Mouse (Mus musculus): ENCODE data around the gene Jakmip3. TPM values are rescaled to one million over a fixed set of nuclear protein-coding genes. Genes with fewer than 3 reads are reported as not detected.

The Jakmip3 gene
- total and polyA plus RNA-seq, 3 experiments: not detected

DNA sequence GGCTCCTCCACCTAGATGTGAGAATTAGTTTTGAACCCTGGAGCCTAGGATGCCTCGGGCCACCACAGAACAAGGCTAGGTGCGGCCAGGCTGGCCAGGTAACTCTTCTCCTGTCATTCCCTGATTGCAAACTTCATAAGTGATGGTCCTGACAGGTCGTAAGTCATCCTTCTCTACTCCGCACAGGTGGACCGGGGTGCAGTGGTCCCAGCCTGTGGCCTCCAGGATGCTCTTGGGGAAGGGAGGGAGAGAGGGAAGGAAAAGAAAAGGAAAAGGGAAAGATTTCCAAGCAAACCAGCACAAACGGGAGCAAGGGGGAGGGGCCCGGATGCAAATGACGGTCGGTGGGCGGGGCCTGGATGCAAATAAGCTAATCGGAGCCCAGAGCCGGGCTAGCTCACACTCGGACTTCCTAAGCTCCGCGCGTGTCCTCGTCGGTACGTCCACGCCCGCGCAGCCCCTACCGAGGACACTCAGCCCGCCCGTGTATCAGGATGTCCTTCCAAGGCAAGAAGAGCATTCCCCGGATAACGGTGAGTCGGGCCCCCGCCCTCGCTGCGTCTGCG lies 145.2 kb downstream of the Jakmip3 start, which contains the start of gene Dpysl4:
Dpysl4 (plus strand) TSS at position 373 of the 566 bp plus-strand sequence.
- H3K79me2 ChIP-seq (replicated peaks; ENCODE audit: control insufficient read depth, extremely low read depth, insufficient read depth, poor library complexity, severe bottlenecking): no peaks in the 10 kb centered on the region
- dilution Hi-C loops (cut with MboI; ENCODE audit: extremely low pct_ligation_motif_present, extremely low pct_unique_long_range_greater_than_20kb, low sequenced_read_pairs): no loop called here
- no peak for DNase-seq (ENCODE audit: extremely low read depth)
- in situ Hi-C loops (cut with MboI; ENCODE audit: low pct_ligation_motif_present, low pct_unique_long_range_greater_than_20kb, low sequenced_read_pairs): no loop called here
- no peak within 1 kb of the TSS for H3K9ac ChIP-seq (ENCODE audit: insufficient read depth, low read depth)
- no peak for TF ChIP-seq GABPA (IDR thresholded peaks at IDR 0.05; ENCODE audit: insufficient replicate concordance, low read depth, low read length)
- no peak for TF ChIP-seq UBTF (IDR thresholded peaks at IDR 0.05; ENCODE audit: low read depth, low read length)
- TF ChIP-seq USF1 (IDR thresholded peaks at IDR 0.05; ENCODE audit: low read depth, low read length): no peak
- TF ChIP-seq IRF4 (IDR thresholded peaks at IDR 0.05; ENCODE audit: low read depth, low read length): no peak
- TF ChIP-seq JUND (conservative IDR thresholded peaks at IDR 0.05; ENCODE audit: low read depth, low read length): no peak
- TF ChIP-seq PAX5 (IDR thresholded peaks at IDR 0.05; ENCODE audit: low read length): no peak
- no peak for TF ChIP-seq SIN3A (IDR thresholded peaks at IDR 0.05; ENCODE audit: low read length)
- no peak for TF ChIP-seq TCF12 (IDR thresholded peaks at IDR 0.05; ENCODE audit: low read depth, low read length)
- peaks cover 3% of the 10 kb centered on the region for H3K9me3 ChIP-seq (replicated peaks; ENCODE audit: low read length)
- no peaks in the 10 kb centered on the region for H3K36me3 ChIP-seq (replicated peaks in 1 of 2; ENCODE audit: control insufficient read depth in 1 of 2, insufficient read depth in 1 of 2, low read length in 1 of 2)
- H3K4me1 ChIP-seq (ENCODE audit: control insufficient read depth in 1 of 2, insufficient read depth in 2 of 2): no peaks in the 10 kb centered on the region
- no peak within 1 kb of the TSS for H3K27ac ChIP-seq (ENCODE audit: insufficient read depth, low read depth)
- H3K4me3 ChIP-seq (replicated peaks in 1 of 3; ENCODE audit: low read depth in 2 of 3, low read length in 2 of 3, poor library complexity in 1 of 3): no peak within 1 kb of the TSS
- H3K4me2 ChIP-seq (ENCODE audit: insufficient read depth, low read depth, poor library complexity, severe bottlenecking): no peak within 1 kb of the TSS
- peaks cover 69% of the 10 kb centered on the region for H3K27me3 ChIP-seq (replicated peaks)

DNA sequence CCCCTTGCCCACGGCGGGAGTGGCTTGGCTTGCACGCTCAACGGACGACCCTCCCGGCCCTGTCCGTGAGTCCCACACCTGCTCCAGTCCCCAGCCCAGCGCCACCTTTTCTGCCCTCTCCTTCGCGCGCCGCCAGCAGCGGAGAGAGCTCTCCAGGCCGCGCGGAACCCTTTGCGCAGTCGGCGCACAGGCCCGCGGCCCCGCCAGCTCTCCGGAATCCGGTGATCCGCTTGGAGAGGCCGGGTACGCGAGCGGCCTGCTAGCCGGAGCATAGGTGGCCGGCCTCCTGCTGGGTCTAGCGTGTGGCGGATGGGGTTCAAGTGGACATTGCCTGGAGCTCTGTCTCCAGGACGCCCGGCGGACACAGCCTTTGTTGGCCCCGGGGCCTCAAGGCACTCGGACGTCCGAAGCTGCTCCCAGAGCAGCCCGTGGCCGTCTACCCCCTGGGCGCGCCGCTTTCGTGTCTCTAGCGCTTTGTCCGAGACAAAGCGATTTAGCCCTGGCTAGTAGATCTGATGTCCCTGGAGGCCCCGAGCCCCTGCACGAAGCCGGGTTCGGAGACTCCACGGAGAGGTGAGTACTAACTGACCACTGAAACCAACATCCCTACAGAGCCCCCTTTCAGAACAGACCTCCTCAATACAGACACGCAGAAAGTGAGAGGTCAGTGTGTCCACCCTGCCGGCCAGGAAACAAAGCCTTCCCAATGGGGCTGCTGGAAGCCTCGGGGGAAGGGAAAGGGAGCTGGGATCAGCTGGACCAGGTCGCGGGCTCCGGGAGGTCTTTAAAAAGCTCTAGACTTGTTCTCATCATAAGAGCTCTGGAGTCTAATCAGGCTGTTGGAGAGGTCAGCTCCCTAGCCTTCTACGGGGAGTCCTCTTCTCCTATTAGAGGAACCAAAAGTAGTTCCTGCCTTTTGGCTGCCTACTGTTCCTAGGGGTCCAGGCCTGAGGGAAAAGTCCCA lies 145.9 kb downstream of the Jakmip3 start:
- in situ Hi-C loops (cut with MboI; ENCODE audit: low pct_ligation_motif_present, low pct_unique_long_range_greater_than_20kb, low sequenced_read_pairs): no loop called here
- no peak overlapping the region for H3K9ac ChIP-seq (ENCODE audit: insufficient read depth, low read depth)

DNA sequence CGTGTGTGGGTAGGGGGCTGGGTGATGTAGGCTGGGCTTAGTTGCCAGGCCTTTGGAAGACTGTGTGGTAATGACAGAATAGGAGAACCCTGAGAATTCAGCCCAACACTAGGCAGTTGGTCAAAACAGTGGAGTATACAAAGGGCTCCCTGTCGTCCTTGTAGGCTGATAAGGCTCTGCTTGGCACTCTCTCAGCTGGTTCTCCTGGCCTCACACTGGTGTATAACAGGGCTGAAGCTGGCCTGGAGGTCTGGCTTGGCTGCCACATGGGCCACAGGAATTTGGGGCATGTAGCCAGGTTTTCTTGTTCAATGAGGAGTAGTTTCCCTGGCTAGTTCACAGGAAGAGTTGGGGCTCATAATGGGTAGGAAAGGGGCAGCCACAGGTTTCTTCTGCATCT lies 147.3 kb downstream of the Jakmip3 start:
- Histone ChIP-seq H3K4me3 (replicated peaks in 1 of 3; ENCODE audit: low read depth in 2 of 3, low read length in 2 of 3, poor library complexity in 1 of 3) (no peak overlapping the region), H3K4me2 (ENCODE audit: insufficient read depth, low read depth, poor library complexity, severe bottlenecking) (no peak overlapping the region), H3K4me1 (ENCODE audit: control insufficient read depth in 1 of 2, insufficient read depth in 2 of 2) (no peaks in the 10 kb centered on the region), H3K27me3 (replicated peaks) (peaks cover 74% of the 10 kb centered on the region), H3K79me2 (replicated peaks; ENCODE audit: control insufficient read depth, extremely low read depth, insufficient read depth, poor library complexity, severe bottlenecking) (no peaks in the 10 kb centered on the region), H3K9ac (ENCODE audit: insufficient read depth, low read depth) (no peak overlapping the region), H3K27ac (ENCODE audit: insufficient read depth, low read depth) (no peak overlapping the region), H3K36me3 (replicated peaks in 1 of 2; ENCODE audit: control insufficient read depth in 1 of 2, insufficient read depth in 1 of 2, low read length in 1 of 2) (no peaks in the 10 kb centered on the region), H3K9me3 (replicated peaks; ENCODE audit: low read length) (no peaks in the 10 kb centered on the region)
- no peak for TF ChIP-seq CTCF (conservative IDR thresholded peaks at IDR 0.05 in 1 of 2, IDR thresholded peaks at IDR 0.05 in 1 of 2; ENCODE audit: low read depth in 2 of 2, low read length in 2 of 2)
- TF ChIP-seq PAX5 (IDR thresholded peaks at IDR 0.05; ENCODE audit: low read length): no peak
- TF ChIP-seq ETS1 (conservative IDR thresholded peaks at IDR 0.05; ENCODE audit: low read depth, low read length): no peak
- no peak for TF ChIP-seq EP300 (IDR thresholded peaks at IDR 0.05; ENCODE audit: low read length)
- TF ChIP-seq MAFK (IDR thresholded peaks at IDR 0.05; ENCODE audit: insufficient replicate concordance, low read length): no peak
- no peak for TF ChIP-seq ELF1 (IDR thresholded peaks at IDR 0.05; ENCODE audit: low read depth, low read length)
- TF ChIP-seq CHD2 (IDR thresholded peaks at IDR 0.05; ENCODE audit: low read length): no peak
- no peak for TF ChIP-seq UBTF (IDR thresholded peaks at IDR 0.05; ENCODE audit: low read depth, low read length)
- TF ChIP-seq MAZ (IDR thresholded peaks at IDR 0.05; ENCODE audit: low read depth, low read length): no peak
- TF ChIP-seq JUND (conservative IDR thresholded peaks at IDR 0.05; ENCODE audit: low read depth, low read length): no peak
- no peak for TF ChIP-seq RAD21 (IDR thresholded peaks at IDR 0.05; ENCODE audit: low read depth, low read length)
- TF ChIP-seq USF1 (IDR thresholded peaks at IDR 0.05; ENCODE audit: low read depth, low read length): no peak
- in situ Hi-C loops (cut with MboI; ENCODE audit: low pct_ligation_motif_present, low pct_unique_long_range_greater_than_20kb, low sequenced_read_pairs): no loop called here
- dilution Hi-C loops (cut with MboI; ENCODE audit: extremely low pct_ligation_motif_present, extremely low pct_unique_long_range_greater_than_20kb, low sequenced_read_pairs): no loop called here
- no peak for DNase-seq (ENCODE audit: extremely low read depth)

More for the DNA sequence above, 145.9 kb downstream of the Jakmip3 start:
- dilution Hi-C loops (cut with MboI; ENCODE audit: extremely low pct_ligation_motif_present, extremely low pct_unique_long_range_greater_than_20kb, low sequenced_read_pairs): no loop called here
- Histone ChIP-seq H3K27me3 (replicated peaks) (peaks cover 72% of the 10 kb centered on the region), H3K27ac (ENCODE audit: insufficient read depth, low read depth) (no peak overlapping the region), H3K36me3 (replicated peaks in 1 of 2; ENCODE audit: control insufficient read depth in 1 of 2, insufficient read depth in 1 of 2, low read length in 1 of 2) (no peaks in the 10 kb centered on the region), H3K4me1 (ENCODE audit: control insufficient read depth in 1 of 2, insufficient read depth in 2 of 2) (no peaks in the 10 kb centered on the region), H3K4me2 (ENCODE audit: insufficient read depth, low read depth, poor library complexity, severe bottlenecking) (no peak overlapping the region), H3K79me2 (replicated peaks; ENCODE audit: control insufficient read depth, extremely low read depth, insufficient read depth, poor library complexity, severe bottlenecking) (no peaks in the 10 kb centered on the region), H3K4me3 (replicated peaks in 1 of 3; ENCODE audit: low read depth in 2 of 3, low read length in 2 of 3, poor library complexity in 1 of 3) (no peak overlapping the region), H3K9me3 (replicated peaks; ENCODE audit: low read length) (no peaks in the 10 kb centered on the region)
- no peak for TF ChIP-seq MAX (IDR thresholded peaks at IDR 0.05; ENCODE audit: low read length)
- TF ChIP-seq MAFK (IDR thresholded peaks at IDR 0.05; ENCODE audit: insufficient replicate concordance, low read length): no peak
- TF ChIP-seq EP300 (IDR thresholded peaks at IDR 0.05; ENCODE audit: low read length): no peak
- TF ChIP-seq POLR2AphosphoS2 (IDR thresholded peaks at IDR 0.05; ENCODE audit: low read depth, low read length): no peak
- TF ChIP-seq BHLHE40 (IDR thresholded peaks at IDR 0.05; ENCODE audit: low read depth, low read length): no peak
- no peak for TF ChIP-seq MEF2A (IDR thresholded peaks at IDR 0.05; ENCODE audit: borderline replicate concordance, low read depth, low read length)
- TF ChIP-seq RAD21 (IDR thresholded peaks at IDR 0.05; ENCODE audit: low read depth, low read length): no peak
- DNase-seq (ENCODE audit: extremely low read depth): no peak
